Mouse (Mus musculus) hindbrain, embryonic 10.5 days (tissue): ENCODE results near the gene Slc25a22. TPM values are rescaled to one million over a fixed set of nuclear protein-coding genes. Genes with fewer than 3 reads are reported as not detected.
A peak's percentile ranks its signal among the peaks of the same experiment; 100 is the strongest.

ENCODE experiments used
- DNase-seq: peaks from one replicate; pipeline ENCODE4 v3.0.0-alpha.2; 2017; ENCODE audit warnings: low spot score
- H3K27ac ChIP-seq: fragments of 300-500 bp; sonication (generic); 2 replicates; pipeline ENCODE4 v1.5.1; 2016; ENCODE audit warnings: mild to moderate bottlenecking, moderate library complexity
- H3K27me3 ChIP-seq: fragments of 300-500 bp; sonication (generic); 2 replicates; pipeline ENCODE4 v1.6.1; 2016; ENCODE audit warnings: mild to moderate bottlenecking; ENCODE audit not compliant: poor library complexity, insufficient read depth, severe bottlenecking
- H3K36me3 ChIP-seq: fragments of 300-500 bp; sonication (generic); 2 replicates; pipeline ENCODE4 v1.6.1; 2016; ENCODE audit warnings: mild to moderate bottlenecking, moderate library complexity
- H3K4me1 ChIP-seq: fragments of 300-500 bp; sonication (generic); replicated peaks from 2 replicates; pipeline ENCODE4 v1.6.1; 2016; ENCODE audit warnings: mild to moderate bottlenecking
- H3K4me3 ChIP-seq: fragments of 300-500 bp; sonication (generic); 2 replicates; pipeline ENCODE4 v1.5.1; 2016; ENCODE audit warnings: mild to moderate bottlenecking, moderate library complexity
- H3K9me3 ChIP-seq: fragments of 300-500 bp; sonication (generic); 2 replicates; pipeline ENCODE4 v1.6.1; 2016; ENCODE audit warnings: mild to moderate bottlenecking, moderate library complexity
- WGBS: fragments of 180-500 bp; shearing (Covaris S2); methylation state at CpG from one replicate; pipeline ENCODE4 v1.1.7; 2016; 5-methylcytosine and 5-hydroxymethylcytosine counted together
- polyA plus RNA-seq: library from polyadenylated mRNA; unstranded; fragments of >200 nt; fragmentation: Nextera tagmentation; extraction: Ambion mirVana; gene quantifications from 2 replicates; pipeline ENCODE4 v1.2.1, GENCODE M21; 2016

The Slc25a22 gene
- polyA plus RNA-seq, 1 experiment from 2014 or later: 55.6 TPM

DNA sequence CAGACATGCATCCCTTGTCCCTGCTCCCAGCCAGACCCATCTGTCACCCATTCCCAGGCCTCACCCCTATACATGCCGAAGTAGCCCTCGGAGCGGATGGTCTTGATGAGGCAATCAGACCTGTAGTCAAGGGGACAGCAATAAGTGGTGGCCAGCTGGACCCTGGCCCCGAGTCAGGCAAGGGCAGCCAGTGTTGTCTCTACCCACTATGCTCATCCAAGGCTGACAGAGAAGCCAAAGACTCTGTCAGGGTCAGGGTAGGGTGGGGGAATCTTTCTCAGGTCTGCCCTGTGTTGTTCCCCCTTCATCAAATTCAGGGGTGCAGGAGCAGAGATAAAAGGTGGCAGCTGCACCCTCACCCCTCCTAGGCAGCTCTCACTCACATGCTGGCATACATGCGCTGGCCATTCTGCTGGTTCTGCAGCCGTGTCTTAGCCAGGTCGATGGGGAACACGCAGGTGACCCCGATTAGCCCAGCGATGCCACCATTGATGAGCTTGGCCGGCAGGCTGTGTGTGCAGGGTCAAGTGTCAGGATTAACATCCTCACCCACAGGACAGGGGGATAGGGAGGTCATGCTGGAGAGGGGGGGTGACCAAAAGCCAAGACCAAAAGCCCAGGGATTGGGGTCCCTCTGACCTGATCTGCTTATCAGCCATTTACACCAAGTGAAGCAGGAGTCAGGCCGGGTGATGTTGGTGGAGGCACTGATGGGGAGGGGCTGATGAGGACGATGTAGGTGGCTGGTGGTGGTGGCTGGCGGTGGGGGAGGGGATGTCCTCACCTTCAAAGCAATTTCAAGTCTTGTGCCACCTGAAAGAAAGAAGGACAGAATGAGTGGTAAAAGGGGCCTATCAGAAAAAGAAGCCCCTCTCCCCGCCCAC is 3.9 kb downstream of the Slc25a22 start:
- Histone ChIP-seq H3K4me3 (peak overlapping the region; percentile 61), H3K4me1 (peaks cover 81% of the 10 kb centered on the region), H3K27ac (peak overlapping the region; percentile 87), H3K36me3 (peaks cover 45% of the 10 kb centered on the region), H3K9me3 (no peaks in the 10 kb centered on the region), H3K27me3 (peaks cover under 1% of the 10 kb centered on the region; the same call in 1 of the 2 replicates)
- WGBS: 76% methylated on average over 15 of the region's 15 CpGs
- no peak for DNase-seq

DNA sequence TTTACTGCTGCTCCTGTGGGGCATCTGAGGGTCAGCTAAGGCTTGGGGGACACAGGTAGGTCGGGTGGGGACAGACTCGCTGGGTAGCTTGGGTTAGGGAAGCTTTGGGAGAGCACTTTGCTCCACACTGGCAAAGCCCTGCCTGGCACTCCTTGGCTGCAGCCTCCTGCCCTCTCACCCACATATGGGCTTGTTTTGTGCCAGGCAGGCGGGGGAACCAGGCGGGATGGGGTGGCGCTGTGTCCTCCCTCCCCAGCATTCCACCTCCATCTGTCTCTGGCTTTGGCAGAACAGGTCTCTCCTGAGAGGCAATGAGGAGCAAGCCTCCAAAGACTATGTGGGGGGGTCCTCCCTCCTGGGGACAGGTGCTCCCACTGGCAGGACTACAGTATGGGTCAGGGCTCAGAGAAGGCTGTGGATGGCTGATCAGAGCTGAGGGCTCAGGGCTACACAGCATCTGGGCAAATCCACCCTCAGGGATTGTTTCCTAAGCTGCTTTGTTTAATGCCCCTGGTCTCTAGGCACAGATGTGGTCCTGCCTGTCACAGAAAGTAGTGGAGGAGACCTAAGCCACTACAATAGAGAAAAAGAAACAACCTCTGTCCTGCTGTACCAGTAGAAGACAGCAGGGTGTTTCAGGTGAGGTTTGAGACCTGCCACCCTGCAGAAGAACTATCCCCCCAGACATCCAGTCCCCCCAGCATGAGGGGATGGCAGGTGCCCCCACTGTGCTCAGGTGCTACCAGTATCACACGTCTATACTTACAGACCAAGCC is 4.8 kb downstream of the Slc25a22 start:
- WGBS: 89% methylated on average over 6 of the region's 6 CpGs
- 0 out of 2 replicates have a peak overlapping the region, but pooled peaks have one; percentile 6 for H3K4me3 ChIP-seq
- H3K27ac ChIP-seq: peak overlapping the region; percentile 16; the same call in 1 of the 2 replicates
- H3K4me1 ChIP-seq: peaks cover 87% of the 10 kb centered on the region
- no peaks in the 10 kb centered on the region for H3K9me3 ChIP-seq
- H3K36me3 ChIP-seq: peaks cover 37% of the 10 kb centered on the region
- peaks cover 5% of the 10 kb centered on the region; the same call in 1 of the 2 replicates for H3K27me3 ChIP-seq
- DNase-seq: no peak

DNA sequence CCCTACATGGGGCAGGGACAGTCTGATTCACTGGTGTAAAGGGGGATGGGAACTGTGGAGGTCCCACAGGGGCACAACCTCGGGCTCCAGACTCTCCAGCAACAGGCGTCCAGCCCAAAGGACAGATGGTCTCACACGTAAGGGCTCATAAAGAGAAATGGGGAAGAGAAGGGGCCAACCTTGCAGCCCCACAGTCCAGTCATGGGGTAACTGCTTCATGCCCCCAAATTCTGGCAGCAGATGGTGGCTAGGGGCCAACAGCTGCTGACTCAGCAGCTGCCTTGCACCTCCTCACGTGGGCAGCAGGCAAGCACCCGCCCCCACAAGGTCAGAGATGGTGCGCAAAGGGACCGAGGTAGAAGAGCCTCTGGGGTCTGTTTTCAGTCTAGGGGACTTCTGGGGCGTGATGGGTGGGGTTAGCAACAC is 5.5 kb downstream of the Slc25a22 start:
- peaks cover 80% of the 10 kb centered on the region for H3K4me1 ChIP-seq

DNA sequence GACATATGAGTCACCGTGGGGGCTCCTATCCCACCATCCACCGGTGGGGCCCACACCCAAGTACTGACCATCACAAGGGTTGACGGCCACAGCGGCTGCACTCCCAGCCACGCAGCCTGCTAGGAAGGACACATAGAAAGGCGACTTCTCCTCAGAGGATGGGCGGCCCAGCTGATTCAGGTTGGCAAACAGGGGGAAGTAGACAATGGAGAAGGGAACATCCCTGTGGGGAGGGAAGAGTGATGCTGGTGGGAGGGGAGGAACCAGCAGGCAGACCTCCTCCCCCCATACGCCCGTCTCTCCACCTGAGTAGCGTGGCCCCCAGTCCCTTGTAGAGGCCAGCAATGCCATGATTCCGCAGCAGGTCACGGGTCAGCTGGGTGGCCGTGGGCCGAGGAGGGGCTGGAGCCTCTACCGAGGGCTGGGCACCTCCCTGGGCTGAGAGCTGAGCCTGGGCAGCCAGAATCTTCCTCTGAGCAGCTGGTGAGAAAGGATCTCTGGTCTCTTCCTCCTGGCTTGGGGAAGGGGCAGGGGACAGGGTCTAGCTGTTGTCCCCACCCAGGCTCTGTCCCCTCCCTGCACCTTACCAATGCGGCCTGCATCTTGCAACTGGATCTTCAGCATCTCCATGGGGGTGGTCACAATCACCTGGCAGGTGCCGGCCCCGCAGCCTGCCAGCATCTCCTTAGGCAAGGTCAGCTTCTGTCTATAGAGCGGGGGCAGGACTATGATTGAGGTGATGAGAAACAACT is 6.1 kb downstream of the Slc25a22 start:
- DNase-seq: no peak
- 0 out of 2 replicates have a peak overlapping the region, but pooled peaks have one; percentile 9 for H3K4me3 ChIP-seq
- H3K27ac ChIP-seq: no peak overlapping the region; the same call in 1 of the 2 replicates
- H3K27me3 ChIP-seq: peaks cover 9% of the 10 kb centered on the region; the same call in 1 of the 2 replicates
- WGBS: 93% methylated on average over 19 of the region's 19 CpGs
- peaks cover 74% of the 10 kb centered on the region for H3K4me1 ChIP-seq
- H3K36me3 ChIP-seq: peaks cover 36% of the 10 kb centered on the region
- no peaks in the 10 kb centered on the region for H3K9me3 ChIP-seq

More for the DNA sequence above, 5.5 kb downstream of the Slc25a22 start:
- Histone ChIP-seq H3K4me3 (no peak overlapping the region), H3K27ac (peak overlapping the region; percentile 16; the same call in 1 of the 2 replicates), H3K27me3 (peaks cover 9% of the 10 kb centered on the region; the same call in 1 of the 2 replicates), H3K9me3 (no peaks in the 10 kb centered on the region), H3K36me3 (peaks cover 36% of the 10 kb centered on the region)
- 87% methylated on average over 8 of the region's 8 CpGs for WGBS
- no peak for DNase-seq

DNA sequence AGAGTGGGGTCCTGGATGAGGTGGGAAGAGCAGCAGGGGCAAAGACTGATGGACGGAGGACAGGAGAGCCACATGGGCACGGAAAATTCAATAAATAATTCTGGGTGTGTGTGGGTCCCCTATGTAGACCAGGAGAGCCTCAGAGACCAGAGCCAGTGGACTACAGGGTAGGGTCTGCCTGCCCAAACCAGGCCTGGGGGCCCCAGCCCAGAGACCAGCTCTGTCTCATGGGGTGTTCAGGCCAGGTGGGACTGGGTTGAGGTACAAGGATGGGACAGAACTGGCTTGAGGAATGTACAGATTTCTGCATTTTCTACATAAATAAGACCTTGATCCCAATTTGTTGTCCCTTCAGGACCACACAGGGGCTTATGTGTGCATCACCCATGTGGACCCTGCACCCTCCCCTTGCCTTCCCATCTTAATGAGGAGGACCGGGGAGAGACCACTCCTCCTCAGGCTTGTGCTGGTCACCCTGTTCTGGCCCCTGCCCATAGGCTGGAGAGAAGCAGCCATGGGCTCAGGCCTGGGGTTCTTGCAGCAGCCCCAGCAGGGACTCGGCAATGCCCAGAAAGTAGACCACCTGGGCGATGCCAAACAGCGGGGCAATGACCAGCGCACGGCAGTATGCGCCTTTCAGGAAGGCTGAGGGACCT is 7.0 kb downstream of the Slc25a22 start:
- 95% methylated on average over 9 of the region's 9 CpGs for WGBS
- no peaks in the 10 kb centered on the region for H3K9me3 ChIP-seq
- no peak overlapping the region for H3K27ac ChIP-seq
- DNase-seq: no peak
- H3K36me3 ChIP-seq: peaks cover 36% of the 10 kb centered on the region
- peaks cover 9% of the 10 kb centered on the region; the same call in 1 of the 2 replicates for H3K27me3 ChIP-seq
- no peak overlapping the region for H3K4me3 ChIP-seq
- H3K4me1 ChIP-seq: peaks cover 65% of the 10 kb centered on the region

DNA sequence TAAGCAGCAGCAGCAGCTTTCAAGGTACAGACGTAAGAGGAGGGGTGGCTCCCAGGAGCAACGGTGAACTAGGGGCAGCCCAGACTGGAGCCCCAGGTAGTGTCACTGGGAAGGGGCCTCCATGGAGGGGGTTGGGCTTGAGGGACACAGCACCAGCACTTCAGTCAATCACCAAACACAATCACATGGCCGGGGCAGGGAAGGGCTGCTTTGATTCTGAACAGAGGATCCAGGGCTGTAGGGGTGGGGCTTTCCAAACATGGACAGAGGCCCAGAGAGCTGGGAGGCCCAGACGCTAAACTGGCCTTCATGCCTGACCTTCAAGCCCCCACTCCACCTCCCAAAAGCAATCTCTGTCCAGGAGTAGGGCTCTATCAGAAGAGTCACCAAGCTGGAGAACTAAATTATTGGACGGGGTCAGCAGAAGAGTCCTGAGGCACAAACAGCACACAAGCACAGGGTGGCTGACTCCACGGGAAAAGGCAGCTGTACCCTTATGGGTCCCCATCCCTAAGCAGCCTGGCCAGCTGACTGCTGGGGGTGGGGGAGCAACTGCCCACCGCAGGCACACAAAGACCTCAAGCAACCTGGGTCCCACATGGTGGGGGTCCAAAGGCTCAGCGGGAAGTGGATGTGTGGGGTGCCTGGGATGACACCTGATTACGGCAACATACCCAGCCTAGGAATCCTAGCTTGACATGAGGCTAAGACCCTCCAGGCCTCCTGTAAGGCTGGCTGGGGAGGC is 7.7 kb downstream of the Slc25a22 start:
- no peaks in the 10 kb centered on the region for H3K9me3 ChIP-seq
- no peak overlapping the region for H3K27ac ChIP-seq
- peak overlapping the region; percentile 54 for H3K4me3 ChIP-seq
- H3K4me1 ChIP-seq: peaks cover 58% of the 10 kb centered on the region
- H3K36me3 ChIP-seq: peaks cover 36% of the 10 kb centered on the region
- WGBS: 61% methylated on average over 9 of the region's 9 CpGs
- DNase-seq: no peak
- peaks cover 9% of the 10 kb centered on the region; the same call in 1 of the 2 replicates for H3K27me3 ChIP-seq

DNA sequence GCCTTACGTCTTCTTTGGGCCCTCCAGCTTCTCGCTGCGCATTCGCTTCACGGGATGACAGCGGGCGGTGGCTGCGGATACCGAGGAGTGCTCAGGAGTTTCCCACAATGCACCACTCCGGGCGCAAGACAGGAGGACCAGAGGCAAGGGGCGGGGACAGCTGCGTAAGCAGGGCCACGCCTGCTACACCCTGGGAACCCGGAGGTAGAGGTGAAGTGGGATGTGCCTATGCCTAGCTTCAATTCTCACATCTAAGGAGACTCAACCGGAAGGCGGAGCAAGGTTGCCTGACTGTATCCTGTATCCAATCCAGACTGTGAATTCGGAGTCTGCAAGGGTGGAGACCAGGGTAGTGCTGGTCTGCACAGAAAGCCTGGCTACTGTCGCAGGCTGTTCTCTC is 8.4 kb downstream of the Slc25a22 start, which contains the start of gene Cend1:
Gene Cend1 (minus strand): TSS at position 182 of the 400 bp plus-strand sequence.
- peak within 1 kb of the TSS; percentile 77 for H3K27ac ChIP-seq
- peak within 1 kb of the TSS; percentile 54 for H3K4me3 ChIP-seq
- no peaks in the 10 kb centered on the region for H3K9me3 ChIP-seq
- H3K27me3 ChIP-seq: peaks cover 9% of the 10 kb centered on the region; the same call in 1 of the 2 replicates
- peaks cover 36% of the 10 kb centered on the region for H3K36me3 ChIP-seq
- DNase-seq: peak; percentile 76
- peaks cover 51% of the 10 kb centered on the region for H3K4me1 ChIP-seq
- WGBS: 3% methylated on average over 19 of the region's 19 CpGs

DNA sequence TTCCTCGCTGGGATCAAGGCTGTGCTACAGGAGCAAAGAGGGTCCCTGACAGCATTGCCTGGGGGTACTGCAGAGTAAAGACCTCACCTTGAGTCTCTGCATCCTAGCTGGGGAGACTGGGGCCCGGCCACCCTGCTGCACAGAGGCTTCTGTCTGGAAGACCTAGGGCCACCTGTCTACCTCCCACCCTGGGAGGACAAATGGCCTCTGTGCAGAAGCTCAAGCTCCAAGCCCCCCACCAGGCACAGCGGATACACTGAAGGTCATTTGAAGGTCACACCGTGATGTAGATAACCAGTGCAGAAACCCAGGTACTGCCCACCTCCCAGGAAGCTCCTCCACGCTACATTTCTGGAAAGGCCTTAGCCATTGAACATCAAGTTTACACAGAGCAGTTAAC is 9.0 kb downstream of the Slc25a22 start:
- Histone ChIP-seq H3K4me1 (peaks cover 45% of the 10 kb centered on the region), H3K9me3 (no peaks in the 10 kb centered on the region), H3K36me3 (peaks cover 34% of the 10 kb centered on the region), H3K27ac (peak overlapping the region; percentile 77), H3K4me3 (peak overlapping the region; percentile 54), H3K27me3 (peaks cover 9% of the 10 kb centered on the region; the same call in 1 of the 2 replicates)
- WGBS: 54% methylated on average over 5 of the region's 5 CpGs
- DNase-seq: no peak

DNA sequence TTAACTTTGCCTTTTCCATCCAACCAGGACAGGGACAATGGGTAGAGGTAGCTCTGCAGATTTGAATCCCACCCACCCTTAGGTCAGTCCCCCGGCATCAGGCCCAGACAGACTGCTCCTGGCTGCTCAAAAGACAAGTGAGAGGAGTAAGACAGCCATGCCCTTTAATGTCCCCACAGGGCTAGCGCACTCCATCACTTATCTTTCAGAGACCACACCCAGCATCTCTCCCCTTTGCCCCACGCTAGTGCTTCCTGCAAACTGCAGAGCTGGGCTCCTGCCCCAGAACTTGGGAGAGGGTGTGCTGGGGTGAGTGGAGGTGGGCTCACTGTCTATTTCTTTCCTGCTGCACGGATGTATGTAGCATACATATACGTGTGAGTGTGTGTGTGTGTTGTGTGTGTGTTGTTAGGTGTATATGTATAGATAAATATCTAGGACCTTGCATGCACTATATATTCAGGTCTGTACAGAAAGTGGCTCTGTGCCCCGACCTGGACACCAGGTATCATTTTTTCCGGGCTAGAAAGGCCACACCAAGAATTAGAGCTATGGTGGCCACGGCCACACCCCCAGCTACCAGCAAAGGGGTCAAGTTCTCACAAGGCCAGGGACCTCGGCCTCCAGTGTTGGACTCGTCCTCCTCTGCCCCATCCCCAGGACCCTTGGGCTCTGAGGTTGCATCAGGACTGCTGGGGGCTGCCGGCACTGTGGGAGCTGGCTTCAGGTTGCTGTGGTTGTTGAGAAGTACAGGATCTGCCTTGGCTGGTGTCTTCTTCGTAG is 10.6 kb downstream of the Slc25a22 start:
- Histone ChIP-seq H3K27me3 (peaks cover 9% of the 10 kb centered on the region; the same call in 1 of the 2 replicates), H3K4me1 (peaks cover 29% of the 10 kb centered on the region), H3K36me3 (peaks cover 19% of the 10 kb centered on the region), H3K27ac (no peak overlapping the region), H3K4me3 (no peak overlapping the region), H3K9me3 (no peaks in the 10 kb centered on the region)
- 82% methylated on average over 12 of the region's 12 CpGs for WGBS
- no peak for DNase-seq

DNA sequence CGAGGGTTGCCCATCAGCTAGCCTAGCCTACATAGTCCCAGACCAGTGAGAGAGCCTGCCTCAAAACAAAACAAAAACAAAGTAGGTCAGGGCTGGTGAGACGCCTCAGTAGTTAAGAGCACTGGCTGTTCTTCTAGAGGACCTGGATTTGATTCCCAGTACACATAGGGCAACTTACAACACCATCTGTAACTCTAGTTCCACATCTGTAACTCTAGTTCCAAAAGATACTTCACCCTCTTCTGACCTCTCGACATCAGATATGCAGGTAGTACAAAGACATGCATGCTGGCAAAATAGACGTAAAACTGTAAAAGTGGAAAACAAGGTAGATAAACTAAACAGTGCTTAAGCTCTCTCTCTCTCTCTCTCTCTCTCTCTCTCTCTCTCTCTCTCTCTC is 13.9 kb downstream of the Slc25a22 start:
- 78% methylated on average over 4 of the region's 4 CpGs for WGBS
- no peaks in the 10 kb centered on the region for H3K9me3 ChIP-seq
- H3K36me3 ChIP-seq: no peaks in the 10 kb centered on the region
- no peak overlapping the region for H3K4me3 ChIP-seq
- peaks cover 7% of the 10 kb centered on the region for H3K4me1 ChIP-seq
- H3K27me3 ChIP-seq: peaks cover 9% of the 10 kb centered on the region; the same call in 1 of the 2 replicates
- DNase-seq: no peak
- no peak overlapping the region for H3K27ac ChIP-seq
